Mouse (Mus musculus) testis, adult 2 months (tissue): ENCODE measurements around the gene Il18rap.

Experiments
- CTCF ChIP-seq: fragments of 200-500 bp; IDR thresholded peaks from 2 replicates; pipeline ENCODE4 v1.5.1; 2012; ENCODE audit warnings: low read depth, mild to moderate bottlenecking, inconsistent platforms, low read length, moderate library complexity; ENCODE audit not compliant: control insufficient read depth, insufficient read depth, insufficient replicate concordance
- POLR2A ChIP-seq: fragments of 200-500 bp; IDR thresholded peaks from 2 replicates; pipeline ENCODE4 v1.6.1; 2012; ENCODE audit warnings: low read depth, mild to moderate bottlenecking, inconsistent platforms, low read length, moderate library complexity; ENCODE audit not compliant: control insufficient read depth

GRCm38 (mm10) chr1:40476756-40477155, 38.4 kb upstream of the Il18rap start:
- TF ChIP-seq CTCF (no peak), POLR2A (no peak)
